Mouse (Mus musculus) heart, postnatal 0 days (tissue): ENCODE measurements around the gene Grik4. TPM values are rescaled to one million over a fixed set of nuclear protein-coding genes. Genes with fewer than 3 reads are reported as not detected.

Experiments used
- ATAC-seq: fragments of 200-750 bp; cut with Nextera tagmentation; 2 replicates; pipeline ENCODE4 v1.8.0; 2017; ENCODE audit warnings: low read depth, moderate number of reproducible peaks, moderate library complexity; ENCODE audit not compliant: insufficient read depth
- DNase-seq: peaks from one replicate; pipeline ENCODE4 v3.0.0-alpha.2; 2016; ENCODE audit warnings: low spot score
- H3K27ac ChIP-seq: fragments of 300-500 bp; sonication (generic); 2 replicates; pipeline ENCODE4 v1.5.1; 2014; ENCODE audit warnings: low read depth, mild to moderate bottlenecking
- H3K27me3 ChIP-seq: fragments of 300-500 bp; sonication (generic); 2 replicates; pipeline ENCODE4 v1.6.1; 2014; ENCODE audit warnings: low read length, mixed read lengths; ENCODE audit not compliant: control insufficient read depth, insufficient read depth
- H3K36me3 ChIP-seq: fragments of 300-500 bp; sonication (generic); replicated peaks from 2 replicates; pipeline ENCODE4 v1.6.1; 2014; ENCODE audit warnings: low read length, mixed read lengths; ENCODE audit not compliant: control insufficient read depth, insufficient read depth
- H3K4me1 ChIP-seq: fragments of 300-500 bp; sonication (generic); 2 replicates; pipeline ENCODE4 v1.6.1; 2014; ENCODE audit warnings: antibody characterized with exemption; ENCODE audit not compliant: control insufficient read depth, insufficient read depth
- H3K4me2 ChIP-seq: fragments of 300-500 bp; sonication (generic); 2 replicates; pipeline ENCODE4 v1.6.1; 2014; ENCODE audit warnings: low read depth, mild to moderate bottlenecking, low read length, moderate library complexity
- H3K4me3 ChIP-seq: fragments of 300-500 bp; sonication (generic); 2 replicates; pipeline ENCODE4 v1.5.1; 2014; ENCODE audit warnings: low read depth, low read length
- H3K9ac ChIP-seq: fragments of 300-500 bp; sonication (generic); replicated peaks from 2 replicates; pipeline ENCODE4 v1.6.1; 2014; ENCODE audit warnings: low read depth, low read length, mixed read lengths
- H3K9me3 ChIP-seq: fragments of 300-500 bp; sonication (generic); replicated peaks from 2 replicates; pipeline ENCODE4 v1.6.1; 2016; ENCODE audit warnings: low read length; ENCODE audit not compliant: control insufficient read depth
- CTCF ChIP-seq: IDR thresholded peaks from 2 replicates; pipeline ENCODE4 v1.5.1; 2016; ENCODE audit warnings: antibody characterized with exemption, control low read depth, low read depth
- EP300 ChIP-seq: IDR thresholded peaks from 2 replicates; pipeline ENCODE4 v1.6.1; 2016; ENCODE audit warnings: antibody characterized with exemption, low read depth
- WGBS: fragments of 180-500 bp; shearing (Covaris S2); extraction: QIAGEN DNeasy Blood & Tissue Kit; methylation state at CpG from one replicate; pipeline ENCODE4 v1.1.7; 2014; 5-methylcytosine and 5-hydroxymethylcytosine counted together
- polyA plus RNA-seq: library from polyadenylated mRNA; unstranded; fragments of >200 nt; fragmentation: Nextera tagmentation; extraction: Ambion mirVana; gene quantifications from 2 replicates; pipeline ENCODE4 v1.2.1, GENCODE M21; 2015
- total RNA-seq: library from RNA; depleted of rRNA; stranded (reverse); fragments of >200 nt; gene quantifications from 2 replicates; pipeline ENCODE4 v1.2.3, GENCODE M21; 2014; ENCODE audit warnings: low replicate concordance

Grik4 gene
- total and polyA plus RNA-seq, 2 experiments from 2014 or later = 0.03 TPM; not detected in 1

DNA sequence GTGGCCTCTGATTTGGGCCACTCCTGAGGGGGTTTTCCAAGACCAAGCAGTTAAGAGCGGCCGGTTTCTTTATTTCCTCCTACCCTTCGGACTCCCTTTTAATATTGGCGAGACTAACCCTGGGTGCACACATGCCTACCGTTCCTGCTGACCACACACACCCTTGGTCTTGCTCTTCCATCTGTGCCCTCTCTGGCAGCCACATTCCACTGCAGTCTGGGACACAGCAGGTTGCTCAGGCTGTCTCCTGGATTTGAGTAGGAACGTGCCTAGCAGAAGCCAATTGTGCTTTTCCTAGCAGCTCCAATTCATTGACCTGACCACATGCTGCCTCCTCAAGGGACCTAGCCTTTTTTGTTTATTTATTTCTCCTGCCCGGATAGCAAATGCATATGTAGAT is 365.8 kb downstream of the Grik4 start:
- ATAC-seq = no peak
- TF ChIP-seq CTCF (no peak), EP300 (no peak)

DNA sequence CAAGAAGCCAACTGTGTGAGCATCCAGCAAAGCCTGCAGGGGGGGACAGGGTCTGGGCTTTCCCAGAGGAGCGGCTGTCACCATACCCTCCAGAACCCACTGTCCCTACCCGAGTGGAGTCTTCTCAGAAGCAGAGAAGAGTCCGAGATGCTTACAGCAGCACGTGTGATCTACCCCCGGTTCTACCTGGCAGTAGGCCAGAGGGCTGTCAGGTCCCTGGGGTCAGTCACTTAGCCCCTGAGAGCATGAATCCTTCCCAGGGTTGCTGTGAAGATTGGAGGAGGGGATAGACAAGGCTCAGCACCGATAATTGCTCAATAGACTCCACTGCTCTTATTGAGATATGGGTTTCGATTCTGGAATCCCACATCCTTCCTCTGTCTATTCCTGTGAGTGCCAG is 366.2 kb downstream of the Grik4 start:
- H3K27me3 ChIP-seq = peaks cover 18% of the 10 kb centered on the region; the same call in 1 of the 2 replicates
- WGBS = 61% methylated on average over 7 of the region's 7 CpGs
- no peak for TF ChIP-seq CTCF
- TF ChIP-seq EP300 = no peak
- H3K9ac ChIP-seq = no peak overlapping the region
- no peak overlapping the region for H3K27ac ChIP-seq
- no peak for DNase-seq
- no peaks in the 10 kb centered on the region for H3K9me3 ChIP-seq
- ATAC-seq = no peak
- H3K4me1 ChIP-seq = no peaks in the 10 kb centered on the region
- H3K36me3 ChIP-seq = no peaks in the 10 kb centered on the region
- no peak overlapping the region for H3K4me3 ChIP-seq
- no peak overlapping the region for H3K4me2 ChIP-seq

More for the DNA sequence above, 365.8 kb downstream of the Grik4 start:
- H3K4me1 ChIP-seq = no peaks in the 10 kb centered on the region
- H3K27me3 ChIP-seq = peaks cover 17% of the 10 kb centered on the region; the same call in 1 of the 2 replicates
- no peak overlapping the region for H3K4me3 ChIP-seq
- DNase-seq = no peak
- H3K4me2 ChIP-seq = no peak overlapping the region
- no peaks in the 10 kb centered on the region for H3K9me3 ChIP-seq
- H3K9ac ChIP-seq = no peak overlapping the region
- no peak overlapping the region for H3K27ac ChIP-seq
- no peaks in the 10 kb centered on the region for H3K36me3 ChIP-seq
- 71% methylated on average over 7 of the region's 7 CpGs for WGBS

GRCm38 (mm10) chr9:42573616-42574350 is 370.5 kb downstream of the Grik4 start:
- Histone ChIP-seq H3K4me1 (no peaks in the 10 kb centered on the region), H3K27me3 (peaks cover 17% of the 10 kb centered on the region; the same call in 1 of the 2 replicates), H3K4me3 (no peak overlapping the region), H3K27ac (no peak overlapping the region), H3K9me3 (no peaks in the 10 kb centered on the region), H3K9ac (no peak overlapping the region), H3K36me3 (no peaks in the 10 kb centered on the region), H3K4me2 (no peak overlapping the region)
- no peak for TF ChIP-seq CTCF
- no peak for TF ChIP-seq EP300
- ATAC-seq = no peak
- no peak for DNase-seq
- 59% methylated on average over 14 of the region's 14 CpGs for WGBS

DNA sequence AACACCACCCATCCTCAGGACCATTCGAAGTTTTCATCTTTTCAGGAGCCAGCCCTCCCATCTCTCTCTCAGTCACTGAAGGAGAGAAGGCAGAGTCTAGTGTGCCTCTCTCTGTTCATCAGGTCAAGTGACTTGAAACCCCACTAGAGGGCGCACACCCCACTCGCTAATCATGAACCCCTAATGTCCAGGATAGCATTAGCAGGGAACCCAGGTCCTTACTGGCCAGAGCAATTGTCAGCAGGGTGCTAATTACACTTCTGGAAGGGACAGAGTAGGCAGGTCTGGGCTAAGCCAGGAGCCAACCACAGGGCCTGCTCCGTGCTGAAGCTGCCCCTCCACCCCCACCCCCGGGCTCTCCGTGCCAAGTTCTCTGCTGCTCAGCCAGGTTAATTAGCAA is 371.1 kb downstream of the Grik4 start:
- Histone ChIP-seq H3K4me3 (no peak overlapping the region), H3K27ac (no peak overlapping the region), H3K9me3 (no peaks in the 10 kb centered on the region), H3K9ac (no peak overlapping the region), H3K27me3 (peaks cover 12% of the 10 kb centered on the region; the same call in 1 of the 2 replicates), H3K4me1 (no peaks in the 10 kb centered on the region), H3K4me2 (no peak overlapping the region), H3K36me3 (no peaks in the 10 kb centered on the region)
- TF ChIP-seq EP300 (no peak), CTCF (peak; percentile 73)
- DNase-seq (peak; percentile 51), ATAC-seq (peak; percentile 14; the same call in 1 of the 2 replicates)
- WGBS = 16% methylated on average over 6 of the region's 6 CpGs

DNA sequence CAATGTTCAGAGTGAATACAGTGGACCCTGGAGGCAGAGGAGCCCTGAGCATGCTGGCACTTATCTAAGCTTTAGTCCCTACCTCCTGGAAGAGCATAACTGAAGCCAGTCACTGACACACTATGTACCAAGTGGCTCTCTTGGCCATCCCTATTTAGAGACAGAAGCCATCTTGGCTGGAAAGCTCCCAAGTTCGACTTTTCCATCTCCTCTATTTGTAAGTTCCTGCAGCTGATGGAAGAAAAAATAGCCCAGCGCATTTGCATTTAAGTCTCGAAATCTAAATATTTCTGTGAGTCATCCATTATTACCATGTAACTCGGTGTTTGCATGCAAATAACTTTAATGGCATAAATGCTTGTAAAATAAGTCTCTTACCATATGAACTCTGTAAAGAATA is 378.4 kb downstream of the Grik4 start:
- 81% methylated on average over 4 of the region's 4 CpGs for WGBS
- TF ChIP-seq EP300 (no peak), CTCF (no peak)
- no peak overlapping the region for H3K4me3 ChIP-seq
- no peak for ATAC-seq
- H3K4me2 ChIP-seq = no peak overlapping the region
- no peak overlapping the region for H3K9ac ChIP-seq
- no peak overlapping the region for H3K27ac ChIP-seq
- H3K4me1 ChIP-seq = no peaks in the 10 kb centered on the region
- H3K9me3 ChIP-seq = no peaks in the 10 kb centered on the region
- no peaks in the 10 kb centered on the region for H3K27me3 ChIP-seq
- no peaks in the 10 kb centered on the region for H3K36me3 ChIP-seq
- no peak for DNase-seq
